ENCODE assay signal across 11 mouse cellular contexts in genomic region chr16:5895564-5895963, GRCm38 (mm10). TPM values are rescaled to one million over a fixed set of nuclear protein-coding genes. Genes with fewer than 3 reads are reported as not detected.
"Had no signal": no experiment of that assay in that cellular context is flagged by ENCODE, and none has a peak within 500 bp of the region (broad histone marks: within the 10 kb centered on the region; RNA-seq: fewer than 3 reads in every experiment).

No protein-coding gene starts in this region.

- DNase-seq: liver, postnatal 0 days; lung, adult 2 months; lung, postnatal 14 days; lung, postnatal 36 days; right cerebral cortex, postnatal 14 days; thymus, adult 2 months; thymus, postnatal 25 days; thymus, postnatal 4 days had no signal

RNA-seq across cellular contexts. Expression of gene Rbfox1, which starts 10.4 kb away (rescaled TPM):
- total RNA-seq: monocyte, adult 5-6 weeks; neutrophil, adult 5-6 weeks had no signal
- polyA plus RNA-seq: macrophage had no signal
